Mouse (Mus musculus) cortical plate, adult 2 months (tissue): ENCODE data around the gene Elmod3.

Experiments
- CTCF ChIP-seq: fragments of 200-500 bp; IDR thresholded peaks from 2 replicates; pipeline ENCODE4 v1.5.1; 2011; ENCODE audit warnings: mild to moderate bottlenecking, control low read depth, low read length; ENCODE audit not compliant: insufficient read depth; ENCODE audit errors: extremely low read depth
- POLR2A ChIP-seq: fragments of 200-500 bp; IDR thresholded peaks from 2 replicates; pipeline ENCODE4 v1.6.1; 2011; ENCODE audit warnings: mild to moderate bottlenecking, low read length, control low read depth; ENCODE audit not compliant: insufficient read depth; ENCODE audit errors: extremely low read depth

- no peak for TF ChIP-seq CTCF
- no peak for TF ChIP-seq POLR2A
These were observed 16.4 kb downstream of the Elmod3 start for GRCm38 (mm10) chr6:72581625-72582382.
